Mouse (Mus musculus): ENCODE data around the gene 4933425L06Rik. TPM values are rescaled to one million over a fixed set of nuclear protein-coding genes. Genes with fewer than 3 reads are reported as not detected.

4933425L06Rik gene
- polyA plus RNA-seq, 1 experiment from 2014 or later = not detected

GRCm38 (mm10) chr13:105146827-105147226 is 64.9 kb downstream of the 4933425L06Rik start:
- Histone ChIP-seq H3K9ac (no peak overlapping the region), H3K27me3 (no peaks in the 10 kb centered on the region), H3K27ac (no peak overlapping the region), H3K9me3 (replicated peaks) (no peaks in the 10 kb centered on the region), H3K4me2 (replicated peaks) (no peak overlapping the region), H3K4me1 (no peaks in the 10 kb centered on the region), H3K36me3 (no peaks in the 10 kb centered on the region), H3K4me3 (no peak overlapping the region)
- WGBS = 51% methylated on average over 1 of the region's 1 CpGs
- ATAC-seq (ENCODE audit: low FRiP score) = no peak

- Histone ChIP-seq H3K27ac (no peak overlapping the region), H3K27me3 (no peaks in the 10 kb centered on the region), H3K9ac (no peak overlapping the region; the same call in 1 of the 2 replicates), H3K36me3 (no peaks in the 10 kb centered on the region), H3K4me2 (replicated peaks) (no peak overlapping the region), H3K9me3 (replicated peaks) (no peaks in the 10 kb centered on the region), H3K4me1 (no peaks in the 10 kb centered on the region), H3K4me3 (no peak overlapping the region)
- WGBS = 43% methylated on average over 4 of the region's 4 CpGs
- ATAC-seq (ENCODE audit: low FRiP score) = peak; percentile 48; the same call in 1 of the 2 replicates
Observed at GRCm38 (mm10) chr13:105147795-105148418, 66.0 kb downstream of the 4933425L06Rik start.

- no peaks in the 10 kb centered on the region for H3K9me3 ChIP-seq (replicated peaks)
- H3K9ac ChIP-seq = no peak overlapping the region
- H3K4me2 ChIP-seq (replicated peaks) = no peak overlapping the region
- H3K4me3 ChIP-seq = no peak overlapping the region
- no peak for ATAC-seq (ENCODE audit: low FRiP score)
- no peaks in the 10 kb centered on the region for H3K36me3 ChIP-seq
- no peaks in the 10 kb centered on the region for H3K4me1 ChIP-seq
- no peaks in the 10 kb centered on the region for H3K27me3 ChIP-seq
- H3K27ac ChIP-seq = no peak overlapping the region
- WGBS = 86% methylated on average over 3 of the region's 3 CpGs
Observed at GRCm38 (mm10) chr13:105150006-105150405, 68.1 kb downstream of the 4933425L06Rik start.

DNA sequence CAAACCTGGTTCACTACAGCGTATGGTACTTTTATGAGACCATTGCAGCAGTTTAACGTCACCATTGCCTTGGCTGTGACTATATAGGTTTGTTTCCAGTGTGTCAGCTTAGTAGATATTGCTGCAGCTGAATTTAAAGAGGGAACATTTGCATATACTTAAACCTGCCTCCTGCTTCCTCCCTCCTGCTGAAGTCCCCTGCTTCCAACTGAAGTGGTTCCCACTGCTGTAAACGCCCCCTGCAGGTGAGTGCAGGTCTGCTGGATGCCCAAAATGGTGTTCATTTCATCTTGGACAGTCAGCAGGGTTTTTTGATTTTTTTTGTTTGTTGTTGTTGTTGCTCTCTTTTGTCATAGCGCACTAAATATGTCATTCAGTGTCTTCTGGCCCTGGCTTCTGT is 72.0 kb downstream of the 4933425L06Rik start:
- Histone ChIP-seq H3K27ac (no peak overlapping the region), H3K4me1 (no peaks in the 10 kb centered on the region), H3K9me3 (replicated peaks) (no peaks in the 10 kb centered on the region), H3K27me3 (no peaks in the 10 kb centered on the region), H3K9ac (no peak overlapping the region), H3K4me3 (no peak overlapping the region), H3K4me2 (replicated peaks) (no peak overlapping the region), H3K36me3 (no peaks in the 10 kb centered on the region)
- 61% methylated on average over 4 of the region's 4 CpGs for WGBS
- ATAC-seq (ENCODE audit: low FRiP score) = no peak

GRCm38 (mm10) chr13:105165441-105165840 is 83.5 kb downstream of the 4933425L06Rik start:
- Histone ChIP-seq H3K9me3 (replicated peaks) (no peaks in the 10 kb centered on the region), H3K9ac (no peak overlapping the region), H3K4me1 (no peaks in the 10 kb centered on the region), H3K27me3 (no peaks in the 10 kb centered on the region), H3K27ac (no peak overlapping the region), H3K36me3 (no peaks in the 10 kb centered on the region), H3K4me2 (replicated peaks) (no peak overlapping the region), H3K4me3 (no peak overlapping the region)
- 77% methylated on average over 6 of the region's 6 CpGs for WGBS
- ATAC-seq (ENCODE audit: low FRiP score) = no peak

Other genes starting within 250 kb of the 4933425L06Rik start
- gene Shisal2b, start 218.2 kb upstream of the 4933425L06Rik start, polyA plus RNA-seq (2016; fragmentation: Nextera tagmentation; extraction: Ambion mirVana) = 0.46 and 0.47 TPM in 2 replicates
- 2.5 and 3.0 TPM in 2 replicates for gene Rgs7bp, start 27.2 kb upstream of the 4933425L06Rik start, polyA plus RNA-seq (2016; fragmentation: Nextera tagmentation; extraction: Ambion mirVana)
- gene Rnf180, start 212.7 kb downstream of the 4933425L06Rik start, polyA plus RNA-seq (2016; fragmentation: Nextera tagmentation; extraction: Ambion mirVana) = 16.4 and 18.2 TPM in 2 replicates